Mouse (Mus musculus): ENCODE results near the gene Chpf. TPM values are rescaled to one million over a fixed set of nuclear protein-coding genes. Genes with fewer than 3 reads are reported as not detected.
A peak's percentile ranks its signal among the peaks of the same experiment; 100 is the strongest.

The Chpf gene
- polyA plus RNA-seq (2017; shearing (Covaris generic)) = 1 to 10 TPM; 5.5 to 6.9 (median 5.6) TPM

DNA sequence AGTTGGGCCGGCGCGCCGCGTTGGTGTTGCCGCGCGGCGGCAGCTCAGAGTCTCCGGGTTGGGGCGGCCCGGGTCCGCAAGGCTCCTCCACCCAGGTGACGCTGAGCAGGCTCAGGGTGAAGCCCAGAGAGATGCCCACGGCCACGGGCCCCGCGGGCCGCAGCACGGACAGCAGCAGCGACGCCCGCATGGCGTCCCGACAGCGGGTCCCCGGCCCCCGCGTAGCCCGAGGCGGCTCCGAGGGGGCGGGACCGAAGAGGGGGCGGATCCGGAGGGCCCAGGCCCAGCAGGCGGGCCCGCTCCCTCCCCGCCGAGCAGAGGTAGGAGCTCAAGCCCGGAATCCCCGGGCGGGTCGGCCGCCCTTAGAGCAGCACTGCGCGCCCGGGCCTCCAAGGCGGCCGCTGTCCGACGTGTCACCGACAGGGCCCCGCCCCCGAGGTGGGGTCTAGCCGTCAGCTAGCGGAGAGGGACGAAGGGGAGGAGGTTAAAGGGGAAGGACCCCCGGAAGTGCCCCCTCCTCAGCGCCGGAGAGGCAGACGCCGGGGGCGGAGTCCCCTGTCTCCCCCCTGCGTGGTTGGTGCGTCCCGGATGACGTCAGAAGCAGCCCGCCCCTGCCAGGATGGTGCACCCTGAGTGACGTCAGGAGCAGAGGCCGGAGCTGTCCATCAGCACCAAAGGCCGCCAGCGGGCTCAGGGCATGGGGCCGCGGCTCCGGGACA lies at the start of gene Chpf, which contains the start of gene Tmem198:
Chpf (minus strand) TSS at position 392 of the 719 bp plus-strand sequence.
Tmem198 (plus strand) TSS at position 617 of the 719 bp plus-strand sequence.
- ATAC-seq = peak; percentile 87

DNA sequence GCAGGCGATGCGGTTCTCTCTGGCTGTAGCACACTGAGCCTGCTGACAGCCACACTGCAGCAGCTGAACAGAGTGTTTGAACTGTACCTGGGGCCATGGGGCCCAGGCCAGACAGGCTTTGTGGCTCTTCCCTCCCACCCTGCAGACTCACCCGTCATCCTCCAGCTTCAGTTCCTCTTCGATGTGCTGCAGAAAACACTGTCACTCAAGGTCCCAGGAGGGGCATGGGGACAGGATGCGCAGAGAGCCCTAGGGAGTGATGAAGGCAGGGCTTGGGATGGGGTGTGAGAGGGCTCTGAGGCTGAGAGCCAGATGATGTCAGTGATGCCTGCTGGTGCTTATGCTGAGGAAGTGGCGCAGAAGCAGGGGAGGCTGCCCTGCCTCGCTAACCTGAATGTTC lies 45.6 kb upstream of the Chpf start:
- ATAC-seq = no peak

DNA sequence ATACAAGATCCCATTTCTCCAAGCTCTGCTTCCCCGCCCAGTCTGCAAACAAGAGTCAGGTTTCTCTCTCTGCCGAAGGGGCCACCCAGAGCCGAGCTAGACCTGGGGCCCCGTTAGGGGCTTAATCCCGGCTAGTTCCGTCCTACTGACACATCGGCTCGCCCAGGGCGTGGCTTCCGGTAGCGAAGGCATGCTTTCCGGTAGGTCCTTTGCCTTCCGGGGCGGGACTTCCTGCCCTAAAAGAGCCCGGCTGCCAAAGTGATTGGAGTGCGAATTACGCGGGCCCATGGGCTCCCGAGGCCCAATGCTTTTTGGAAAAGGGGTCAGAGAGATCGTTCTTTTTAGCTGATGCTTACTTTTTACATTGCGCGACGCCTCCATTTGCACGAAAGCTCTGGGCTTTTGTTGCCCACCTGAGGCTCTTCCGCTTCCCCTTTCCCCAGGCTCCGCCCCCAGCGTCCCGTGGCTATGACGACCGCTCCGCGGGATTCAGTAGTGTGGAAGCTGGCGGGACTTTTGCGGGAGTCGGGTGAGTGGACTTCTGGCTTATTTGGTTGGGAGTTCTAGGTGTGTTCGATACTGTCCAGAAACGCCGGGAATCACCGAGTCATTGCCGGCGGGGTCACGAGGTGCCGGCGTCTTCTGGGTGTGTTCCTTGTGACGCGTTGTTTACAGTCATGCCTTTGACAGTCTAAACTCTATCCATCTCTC lies 42.4 kb upstream of the Chpf start, which contains the start of gene Stk11ip:
Stk11ip (plus strand) TSS at position 209 of the 711 bp plus-strand sequence.
- ATAC-seq = peak; percentile 93

DNA sequence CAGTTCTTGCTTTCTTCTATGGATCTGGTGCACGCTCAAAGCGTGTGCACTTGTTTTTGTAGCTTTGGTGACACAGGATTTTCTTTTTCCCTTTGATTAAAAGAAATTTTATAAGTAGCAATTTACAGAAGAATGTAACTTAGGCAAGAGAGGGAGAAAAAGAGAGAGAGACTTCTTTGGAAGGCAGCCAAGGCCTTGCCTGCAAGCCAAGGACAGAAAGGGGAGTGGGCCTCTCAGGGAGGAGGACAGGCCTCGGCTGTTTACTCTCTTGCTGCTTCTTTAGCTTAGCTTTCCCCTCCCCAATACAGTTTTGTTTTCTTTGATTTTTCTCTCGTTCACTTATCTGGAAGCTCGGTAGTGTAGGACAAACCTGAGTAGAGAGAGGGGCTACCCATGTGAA lies 40.5 kb upstream of the Chpf start:
- ATAC-seq = no peak

DNA sequence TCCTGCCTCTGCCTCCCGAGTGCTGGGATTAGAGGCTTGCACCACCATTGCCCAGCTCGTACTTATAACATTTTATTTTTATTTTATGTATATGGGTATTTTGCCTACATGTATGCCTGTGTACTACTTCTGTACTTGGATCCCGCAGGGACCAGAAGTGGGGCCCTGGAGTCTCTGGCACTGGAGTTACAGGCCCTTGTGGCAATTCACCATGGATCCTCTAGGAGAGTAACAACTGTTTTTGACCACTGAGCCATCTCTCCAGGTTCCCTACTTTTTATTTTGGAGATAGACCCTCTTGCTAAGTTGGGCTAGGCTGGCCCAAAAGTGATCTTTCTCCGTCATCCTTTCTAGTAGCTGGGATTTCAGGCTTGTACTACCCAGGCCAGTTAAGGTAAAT lies 39.3 kb upstream of the Chpf start:
- ATAC-seq = no peak

DNA sequence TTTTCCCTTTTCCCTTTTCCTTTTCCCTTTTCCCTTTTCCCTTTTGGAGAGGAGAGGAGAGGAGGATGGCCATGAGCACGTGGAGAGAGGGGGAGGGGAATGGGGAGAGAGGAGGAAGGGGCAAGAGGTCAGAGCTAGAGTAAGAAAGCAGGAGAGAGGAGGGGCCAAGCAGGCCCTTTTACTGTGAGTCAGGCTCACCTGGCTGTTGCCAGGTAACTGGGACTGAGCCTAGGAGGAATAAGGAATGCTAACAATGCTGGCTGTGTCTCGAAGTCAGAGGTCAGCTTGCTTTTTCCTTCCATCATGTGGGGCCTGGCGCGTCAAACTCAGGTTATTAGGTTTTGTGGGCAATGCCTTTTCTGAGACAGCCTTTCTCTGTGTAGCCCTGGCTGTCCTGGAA lies 38.9 kb upstream of the Chpf start:
- ATAC-seq = no peak

DNA sequence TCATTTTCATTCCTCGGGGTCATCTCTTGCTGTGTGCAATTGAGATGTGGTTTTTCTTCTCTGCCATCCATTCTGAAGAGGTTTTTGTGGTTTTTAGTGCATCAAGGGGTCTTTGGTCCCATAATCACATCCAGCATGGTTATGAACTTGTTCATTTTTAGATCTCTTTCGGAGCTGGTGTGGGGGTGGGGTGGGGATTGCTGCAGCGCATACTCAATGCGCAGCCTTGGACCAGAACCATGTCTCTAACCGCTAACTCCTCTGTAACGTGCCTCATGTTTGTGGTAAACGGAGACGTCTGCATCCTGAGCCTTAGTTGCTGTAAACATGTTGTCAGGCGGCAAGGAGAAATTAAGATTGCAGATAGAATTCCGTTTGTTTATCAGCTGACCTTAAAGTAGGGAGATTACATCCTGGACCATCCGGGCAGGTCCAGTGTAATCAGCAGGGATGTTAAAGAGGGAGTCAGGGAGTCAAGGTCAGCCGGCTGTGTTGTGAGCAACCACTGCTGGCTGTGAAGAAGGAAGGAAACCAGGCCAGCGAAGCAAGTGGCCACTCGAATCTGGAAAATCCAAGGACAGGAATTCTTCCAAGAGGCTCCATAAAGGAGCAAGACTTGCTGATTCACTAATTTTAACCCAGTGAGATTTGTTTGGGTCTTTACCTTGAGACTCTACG lies 37.7 kb upstream of the Chpf start:
- ATAC-seq = no peak

DNA sequence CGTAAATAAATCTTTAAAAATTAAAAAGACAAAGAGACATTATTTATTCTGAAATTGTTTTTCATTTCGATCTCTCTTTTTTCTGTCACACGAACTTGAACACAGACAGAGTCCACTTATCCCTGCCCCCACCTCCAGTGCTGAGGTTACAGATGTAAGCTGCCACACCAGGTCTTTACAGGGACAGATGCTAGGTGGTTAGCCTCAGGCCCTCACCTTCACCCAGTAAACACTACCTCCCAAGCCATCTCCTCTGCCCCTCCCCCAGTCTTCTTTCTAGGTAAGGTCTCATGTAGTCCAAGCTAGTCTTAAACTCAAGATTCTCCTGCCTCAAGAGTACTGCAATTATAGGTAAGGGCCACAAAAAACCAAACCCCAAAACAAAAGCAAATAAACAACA lies 33.4 kb upstream of the Chpf start:
- ATAC-seq = no peak

DNA sequence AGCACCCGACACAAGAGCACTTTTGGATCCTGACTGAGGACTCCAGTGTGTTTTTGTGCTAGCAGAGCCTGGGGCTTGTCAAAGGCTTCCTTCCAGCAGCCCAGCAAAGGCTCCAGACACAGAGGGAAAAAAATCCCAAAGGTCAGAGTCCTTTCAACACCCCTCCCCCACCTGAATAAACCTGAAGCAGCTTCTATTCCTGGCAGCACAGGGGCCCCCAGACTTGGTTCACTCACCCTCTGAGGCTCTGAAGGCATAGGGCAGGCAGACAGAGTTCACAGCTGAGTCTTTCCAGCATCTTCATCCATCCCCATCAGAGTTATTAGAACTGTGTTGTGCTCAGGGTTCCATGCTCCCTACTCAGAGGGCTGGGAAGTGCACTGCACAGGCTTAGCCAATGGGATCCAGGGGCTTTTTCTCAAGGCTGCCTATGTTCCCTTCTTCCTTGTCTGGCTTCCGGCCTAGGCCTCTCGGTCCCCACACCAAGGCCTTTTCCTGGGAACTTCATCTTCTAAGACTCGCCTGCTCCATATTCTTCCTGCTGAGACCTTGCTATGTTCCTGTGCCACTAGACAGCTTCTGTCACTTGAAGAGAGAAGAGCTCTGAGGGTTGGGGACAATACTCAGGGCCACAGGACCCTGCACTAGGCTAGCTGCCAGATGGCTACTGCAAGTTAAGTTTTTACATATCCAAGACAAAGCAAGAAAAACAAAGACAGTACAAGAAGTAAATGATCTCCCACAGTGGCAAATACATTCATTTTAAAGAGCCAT lies 32.5 kb upstream of the Chpf start:
- ATAC-seq = no peak

DNA sequence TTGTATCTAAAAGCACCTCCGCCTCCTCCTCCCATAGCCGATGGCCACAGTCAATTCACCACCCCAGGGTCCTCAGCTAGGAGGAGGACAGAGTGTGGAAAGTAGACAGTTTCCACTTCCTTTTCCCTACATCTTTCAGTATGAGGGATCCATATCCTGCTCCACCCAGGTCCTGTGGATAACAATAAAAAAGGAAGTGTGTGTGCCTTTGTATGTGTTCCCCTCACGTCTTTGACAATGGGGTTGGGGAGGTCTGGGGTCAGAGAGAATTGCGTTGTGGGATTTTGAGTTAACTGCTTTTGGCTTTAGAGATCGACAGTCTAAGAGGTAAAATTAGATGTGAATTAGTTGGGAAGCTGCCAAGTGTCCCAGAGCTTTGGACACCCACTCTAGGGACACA lies 31.0 kb upstream of the Chpf start:
- no peak for ATAC-seq

DNA sequence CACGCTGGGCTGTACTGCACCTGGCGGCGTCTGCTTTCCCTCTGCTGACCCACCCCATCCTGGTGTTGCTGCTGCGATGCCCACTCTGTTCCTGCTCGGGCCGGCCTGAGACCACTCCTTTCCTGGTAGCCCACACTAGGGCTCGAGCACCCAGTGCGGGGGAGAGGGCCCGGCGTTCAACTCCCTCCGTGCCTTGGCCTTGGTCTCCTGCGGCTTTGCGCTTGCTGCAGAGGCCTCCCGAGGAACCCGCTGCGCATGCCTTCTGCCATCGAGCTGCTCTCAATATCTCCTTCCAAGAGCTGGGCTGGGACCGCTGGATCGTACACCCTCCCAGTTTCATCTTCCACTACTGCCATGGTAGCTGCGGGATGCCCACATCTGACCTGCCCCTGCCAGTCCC lies 30.5 kb upstream of the Chpf start:
- no peak for ATAC-seq

DNA sequence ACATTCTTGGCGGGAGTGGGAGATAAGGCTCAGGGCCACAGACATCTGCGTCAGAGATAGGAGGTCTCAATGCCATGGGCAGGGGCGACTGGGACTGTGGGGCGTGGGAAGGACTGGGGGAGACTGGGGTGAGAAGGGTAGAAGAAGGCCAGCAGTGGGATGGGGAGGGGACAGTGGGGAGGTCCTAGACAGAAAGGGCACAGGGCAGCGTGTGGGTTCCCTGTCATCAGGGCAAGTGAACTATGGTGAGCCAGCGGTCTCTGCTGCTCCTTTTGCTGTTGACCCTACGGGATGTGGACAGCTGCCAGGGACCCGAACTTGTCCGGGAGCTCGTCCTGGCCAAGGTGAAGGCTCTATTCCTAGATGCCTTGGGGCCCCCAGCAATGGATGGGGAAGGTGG lies 27.9 kb upstream of the Chpf start, which contains the start of gene Inha:
Inha (plus strand) TSS at position 72 of the 400 bp plus-strand sequence.
- no peak for ATAC-seq

DNA sequence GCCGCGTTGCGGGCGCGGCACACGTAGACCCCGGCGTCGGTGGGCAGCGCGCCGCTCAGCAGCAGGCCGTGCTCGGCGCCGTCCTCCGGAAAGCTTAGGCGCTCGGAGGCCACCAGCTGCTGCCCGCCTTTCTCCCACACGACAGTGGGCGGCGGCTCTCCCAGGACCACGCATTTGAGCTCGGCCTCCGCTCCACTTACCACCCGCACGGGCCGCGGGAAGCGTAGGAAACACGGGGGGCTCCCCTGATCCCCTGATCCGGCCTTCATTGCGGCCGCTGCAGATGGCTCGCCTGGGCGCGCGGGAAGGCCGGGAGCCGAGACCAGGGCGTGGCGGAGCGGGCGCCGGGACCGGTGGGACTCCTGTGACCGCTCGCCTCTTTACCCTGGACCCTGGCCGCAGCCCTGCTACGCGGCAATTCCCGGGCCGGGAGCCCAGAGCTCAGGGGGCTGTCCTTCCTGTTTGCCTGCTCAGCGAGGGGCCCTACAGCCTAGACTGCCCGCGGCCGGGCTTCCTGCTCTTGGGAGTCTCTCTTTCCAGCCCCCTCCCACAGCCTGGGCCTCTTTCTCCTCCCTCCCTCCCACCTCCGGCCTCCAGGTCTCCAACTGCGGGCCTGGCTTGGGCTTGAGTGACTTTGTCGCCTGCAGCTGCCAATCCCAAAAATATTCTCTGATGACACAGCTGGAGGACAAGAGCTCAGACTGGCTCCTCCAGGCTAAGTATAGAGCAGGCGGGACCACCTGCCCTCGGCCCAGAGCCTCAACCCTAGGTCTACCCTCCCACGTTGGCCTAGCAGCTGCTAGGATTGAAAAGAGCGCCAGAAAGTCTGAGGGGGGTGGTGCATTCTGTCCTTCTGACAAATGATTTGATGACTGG lies 27.1 kb upstream of the Chpf start, which contains the start of gene Obsl1:
Obsl1 (minus strand) TSS at position 497 of the 876 bp plus-strand sequence.
- no peak for ATAC-seq

DNA sequence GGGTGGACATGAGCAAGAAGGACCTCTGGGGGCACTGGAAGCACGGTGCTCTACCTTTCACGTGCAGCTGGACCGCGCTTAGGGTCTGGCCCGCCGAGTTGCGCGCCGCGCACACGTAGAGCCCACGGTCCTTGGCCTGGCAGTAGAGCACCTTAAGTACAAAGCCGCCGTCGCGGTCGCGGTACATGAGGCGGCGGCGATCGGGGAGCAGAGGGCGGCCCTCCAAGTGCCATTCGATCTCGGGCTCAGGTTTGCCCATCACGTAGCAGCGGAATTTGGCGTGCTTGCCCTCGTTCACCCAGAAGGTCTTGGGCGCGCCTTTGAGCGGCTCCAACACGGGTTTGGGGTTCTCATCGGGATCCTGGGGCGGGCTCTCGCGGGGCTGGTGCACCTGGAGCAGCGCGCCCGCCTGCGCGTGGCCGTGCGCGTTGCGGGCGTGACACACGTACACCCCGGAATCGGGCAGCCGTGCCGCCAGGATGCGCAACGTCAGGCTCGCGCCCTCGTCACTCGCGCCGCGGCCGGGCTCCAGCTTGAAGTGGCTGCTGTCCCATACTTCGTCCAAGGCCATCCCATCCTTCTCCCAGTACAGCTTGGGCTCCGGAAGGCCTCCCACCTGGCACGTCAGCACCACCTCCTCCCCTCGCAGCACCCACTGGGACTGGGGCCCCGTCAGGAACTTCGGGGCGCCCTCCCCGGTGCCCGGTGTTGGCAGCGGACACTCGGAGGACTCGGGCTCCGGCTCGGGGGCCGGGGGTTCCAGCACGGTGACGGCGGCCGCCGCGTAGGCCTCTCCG lies 26.2 kb upstream of the Chpf start:
- ATAC-seq = no peak

DNA sequence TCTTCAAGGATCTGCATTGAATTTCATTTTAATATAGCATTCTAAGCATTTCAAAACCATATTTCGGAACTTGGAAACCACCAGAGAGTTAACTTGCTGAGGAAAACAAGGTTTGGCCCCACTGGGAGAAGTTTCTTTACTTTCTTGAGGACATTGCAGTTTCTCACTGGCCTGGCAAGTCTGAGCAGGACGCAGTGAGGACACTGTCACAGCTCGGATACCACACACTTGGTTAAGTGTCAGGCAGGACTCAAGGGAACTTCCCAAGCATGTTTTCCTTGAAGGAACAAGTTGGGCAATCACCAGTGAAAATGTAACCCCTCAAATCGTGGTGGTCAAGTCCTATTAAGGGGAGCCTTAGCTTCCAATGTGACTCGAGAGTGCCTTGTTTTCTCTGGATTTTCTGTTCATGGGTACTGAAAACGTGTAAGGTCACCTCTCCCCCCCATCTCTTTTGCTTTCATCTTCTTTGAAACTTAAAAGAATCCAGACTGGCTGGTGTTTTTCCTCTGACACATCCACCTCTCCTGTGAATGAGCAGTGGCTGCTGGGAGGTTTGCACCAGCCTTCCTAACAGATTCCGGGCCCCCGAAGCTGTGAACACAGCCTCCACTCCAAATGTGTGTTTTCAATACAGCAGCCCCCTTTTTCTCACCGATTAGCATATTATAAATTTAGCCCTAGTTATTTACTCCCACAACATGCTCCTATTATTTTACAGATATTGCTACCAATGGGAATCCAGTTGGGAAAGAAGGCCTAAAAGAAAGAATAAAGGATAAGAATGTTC lies 25.3 kb upstream of the Chpf start:
- ATAC-seq = no peak

DNA sequence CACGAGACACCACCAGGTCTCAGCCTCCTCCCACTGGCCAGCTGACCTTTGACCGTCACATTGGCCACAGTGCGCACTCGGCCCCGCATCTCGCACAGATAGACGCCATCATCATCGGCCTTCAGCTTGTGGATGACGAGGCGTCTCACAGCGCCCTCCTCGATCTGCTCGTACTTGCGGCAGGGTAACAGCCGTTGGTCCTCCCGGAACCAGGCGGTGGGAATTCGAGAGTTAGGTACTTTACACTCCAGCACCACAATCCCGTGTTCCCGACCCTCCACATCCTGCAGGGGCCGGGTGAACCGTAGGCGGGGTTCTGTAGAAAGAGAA lies 24.5 kb upstream of the Chpf start:
- ATAC-seq = no peak

DNA sequence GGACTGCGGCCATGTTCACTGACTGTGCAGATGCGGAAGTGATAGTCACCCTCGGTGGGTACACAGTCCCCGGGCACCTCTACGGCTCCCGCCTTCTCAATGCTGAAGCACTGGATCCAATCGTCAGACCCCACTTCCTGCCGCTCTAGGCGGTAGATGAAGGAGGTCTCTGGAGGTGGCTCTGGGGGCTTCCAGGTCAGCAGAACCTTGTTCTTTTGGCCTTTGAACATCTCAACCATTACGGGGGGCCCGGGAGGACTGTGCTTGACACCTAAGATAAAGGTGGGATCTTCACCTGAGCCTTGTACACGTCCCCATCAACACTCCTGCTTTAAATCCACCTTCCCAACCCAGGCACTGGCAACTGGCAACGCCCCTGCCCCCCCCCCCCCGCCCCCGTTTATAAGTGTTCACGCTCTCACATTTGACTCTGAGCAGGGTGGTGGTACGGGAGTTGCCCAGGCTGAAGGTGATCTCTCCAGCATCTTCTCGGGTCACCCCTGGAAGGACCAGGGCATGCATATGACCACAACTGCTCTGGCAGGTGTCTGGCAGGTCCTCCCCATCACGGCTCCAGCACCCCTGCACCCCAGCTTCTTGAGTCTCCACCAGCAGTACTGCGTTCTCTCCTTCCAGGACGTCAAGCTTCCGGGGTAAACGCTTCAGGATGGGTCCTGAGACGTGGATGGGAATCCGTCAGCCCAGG lies 24.0 kb upstream of the Chpf start:
- no peak for ATAC-seq

DNA sequence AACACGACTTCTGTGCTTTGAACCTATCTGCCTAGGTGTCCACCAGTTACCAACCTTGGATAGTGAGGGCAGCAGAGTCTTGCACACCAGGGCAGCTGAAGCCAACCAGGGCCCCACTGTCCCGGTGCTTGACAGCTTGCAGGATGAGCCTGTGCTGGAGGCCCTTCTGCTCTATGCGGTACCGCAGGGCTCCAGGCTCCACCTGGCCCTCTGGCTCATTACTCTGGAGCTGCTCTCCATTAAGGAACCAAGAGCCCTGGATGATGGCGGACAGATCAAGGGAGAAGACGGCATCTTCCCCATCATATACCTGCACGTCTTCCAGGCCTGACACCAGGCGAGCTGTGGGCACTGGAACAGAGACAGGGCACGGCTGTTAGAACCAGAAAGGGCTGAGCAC lies 22.8 kb upstream of the Chpf start:
- no peak for ATAC-seq

DNA sequence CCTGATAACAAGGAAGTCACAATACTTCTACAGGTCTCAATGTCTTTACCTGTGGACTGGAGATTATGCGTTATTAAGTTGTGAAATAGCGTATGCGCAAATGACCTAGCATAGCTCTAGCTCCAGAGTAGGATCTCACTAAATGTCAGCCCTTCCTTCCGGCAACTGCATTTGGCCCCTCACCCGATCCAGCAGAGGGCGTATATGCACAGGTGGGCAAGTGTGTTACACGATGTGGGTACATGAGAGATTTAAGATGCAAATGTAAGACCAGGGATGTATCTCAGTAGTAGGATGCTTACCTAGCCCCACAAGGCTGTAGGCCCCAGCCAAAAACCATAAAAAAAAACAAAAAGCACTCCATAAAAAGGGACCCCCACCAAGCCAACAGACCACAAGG lies 20.3 kb upstream of the Chpf start:
- no peak for ATAC-seq
